Mouse (Mus musculus): ENCODE data around the gene Gm42791. TPM values are rescaled to one million over a fixed set of nuclear protein-coding genes. Genes with fewer than 3 reads are reported as not detected.

Gm42791 gene
- polyA plus RNA-seq, 1 experiment from 2014 or later: 1.3 TPM

DNA sequence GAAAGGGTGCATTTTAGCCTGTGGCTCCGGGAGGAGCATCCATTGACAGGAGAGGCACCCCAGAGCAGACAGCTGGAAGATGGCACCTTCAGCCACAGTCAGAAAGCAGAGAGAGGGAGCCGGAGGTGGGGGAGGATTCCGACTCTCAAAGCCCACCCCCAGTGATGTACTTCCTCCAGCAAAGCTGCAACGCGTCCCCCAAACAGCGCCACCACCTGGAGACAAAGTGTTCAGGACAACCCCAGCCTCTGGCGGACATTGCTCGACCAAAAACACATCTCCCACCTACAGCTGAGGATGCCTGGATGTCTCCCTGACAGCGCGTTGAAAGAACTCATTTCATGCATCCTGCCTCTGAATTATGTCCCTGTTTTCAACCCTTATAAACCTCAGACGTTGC is 52.0 kb downstream of the Gm42791 start:
- Histone ChIP-seq H3K4me3 (ENCODE audit: low read length) (no peak overlapping the region), H3K36me3 (ENCODE audit: control insufficient read depth, insufficient read depth, low read length) (no peaks in the 10 kb centered on the region), H3K9me3 (ENCODE audit: control insufficient read depth, low read length) (peaks cover 3% of the 10 kb centered on the region), H3K27me3 (ENCODE audit: control insufficient read depth, insufficient read depth, low read depth, low read length) (no peaks in the 10 kb centered on the region), H3K4me1 (replicated peaks; ENCODE audit: control insufficient read depth, insufficient read depth, low read length) (0 out of 2 replicates have a peak, but pooled peaks cover 3% of the 10 kb centered on the region), H3K27ac (ENCODE audit: low read length) (no peak overlapping the region), H3K9ac (ENCODE audit: low read length) (no peak overlapping the region), H3K4me2 (ENCODE audit: low read depth, low read length) (no peak overlapping the region)
- WGBS: 78% methylated on average over 11 of the region's 11 CpGs
- ATAC-seq (ENCODE audit: low read depth): no peak

DNA sequence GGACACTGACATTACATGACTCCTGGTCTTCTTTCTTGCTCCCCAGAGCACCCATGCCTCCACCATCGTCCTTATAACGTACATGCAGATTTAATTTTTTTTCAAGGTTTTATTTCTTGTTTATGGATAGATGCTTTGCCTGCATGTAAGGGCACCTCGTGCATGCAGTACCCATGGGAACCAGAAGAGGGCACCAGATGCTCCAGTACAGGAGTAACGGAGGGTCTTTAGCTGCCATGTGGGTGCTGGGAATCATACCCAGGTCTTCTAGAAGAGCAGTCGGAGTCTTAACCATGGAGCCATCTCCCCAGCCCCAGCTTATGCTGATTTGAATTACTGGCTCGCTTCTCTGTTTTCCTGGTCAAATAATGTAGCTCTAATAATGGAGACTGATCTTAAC is 52.6 kb downstream of the Gm42791 start:
- no peak overlapping the region for H3K4me2 ChIP-seq (ENCODE audit: low read depth, low read length)
- H3K36me3 ChIP-seq (ENCODE audit: control insufficient read depth, insufficient read depth, low read length): no peaks in the 10 kb centered on the region
- H3K4me3 ChIP-seq (ENCODE audit: low read length): no peak overlapping the region
- H3K27ac ChIP-seq (ENCODE audit: low read length): no peak overlapping the region
- ATAC-seq (ENCODE audit: low read depth): no peak
- WGBS: 95% methylated on average over 6 of the region's 6 CpGs
- peaks cover 6% of the 10 kb centered on the region for H3K9me3 ChIP-seq (ENCODE audit: control insufficient read depth, low read length)
- H3K9ac ChIP-seq (ENCODE audit: low read length): no peak overlapping the region
- H3K4me1 ChIP-seq (replicated peaks; ENCODE audit: control insufficient read depth, insufficient read depth, low read length): 0 out of 2 replicates have a peak, but pooled peaks cover 3% of the 10 kb centered on the region
- no peaks in the 10 kb centered on the region for H3K27me3 ChIP-seq (ENCODE audit: control insufficient read depth, insufficient read depth, low read depth, low read length)

DNA sequence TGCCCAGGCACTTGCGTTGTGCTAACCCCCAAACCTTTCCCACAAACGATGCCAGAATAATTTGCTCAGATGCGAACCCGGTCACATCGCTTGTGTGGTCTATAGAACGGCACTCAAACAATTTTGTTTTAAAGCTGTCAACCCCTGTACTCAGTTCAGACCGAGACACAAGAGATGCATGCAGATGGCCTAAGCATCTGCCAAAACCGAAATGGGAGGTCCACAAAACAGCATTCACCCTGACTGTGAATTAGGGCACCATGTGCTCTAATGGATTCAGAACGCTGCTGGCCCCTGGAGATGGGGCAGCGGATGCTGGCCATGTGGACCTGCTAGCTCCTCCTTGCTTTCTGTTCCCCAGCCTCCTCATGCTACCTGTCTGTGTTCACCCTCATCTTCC is 53.1 kb downstream of the Gm42791 start:
- no peak overlapping the region for H3K9ac ChIP-seq (ENCODE audit: low read length)
- ATAC-seq (ENCODE audit: low read depth): no peak
- 84% methylated on average over 10 of the region's 10 CpGs for WGBS
- no peaks in the 10 kb centered on the region for H3K36me3 ChIP-seq (ENCODE audit: control insufficient read depth, insufficient read depth, low read length)
- H3K4me1 ChIP-seq (replicated peaks; ENCODE audit: control insufficient read depth, insufficient read depth, low read length): 0 out of 2 replicates have a peak, but pooled peaks cover 3% of the 10 kb centered on the region
- H3K9me3 ChIP-seq (ENCODE audit: control insufficient read depth, low read length): peaks cover 9% of the 10 kb centered on the region
- H3K4me3 ChIP-seq (ENCODE audit: low read length): no peak overlapping the region
- H3K27me3 ChIP-seq (ENCODE audit: control insufficient read depth, insufficient read depth, low read depth, low read length): no peaks in the 10 kb centered on the region
- no peak overlapping the region for H3K27ac ChIP-seq (ENCODE audit: low read length)
- H3K4me2 ChIP-seq (ENCODE audit: low read depth, low read length): no peak overlapping the region

DNA sequence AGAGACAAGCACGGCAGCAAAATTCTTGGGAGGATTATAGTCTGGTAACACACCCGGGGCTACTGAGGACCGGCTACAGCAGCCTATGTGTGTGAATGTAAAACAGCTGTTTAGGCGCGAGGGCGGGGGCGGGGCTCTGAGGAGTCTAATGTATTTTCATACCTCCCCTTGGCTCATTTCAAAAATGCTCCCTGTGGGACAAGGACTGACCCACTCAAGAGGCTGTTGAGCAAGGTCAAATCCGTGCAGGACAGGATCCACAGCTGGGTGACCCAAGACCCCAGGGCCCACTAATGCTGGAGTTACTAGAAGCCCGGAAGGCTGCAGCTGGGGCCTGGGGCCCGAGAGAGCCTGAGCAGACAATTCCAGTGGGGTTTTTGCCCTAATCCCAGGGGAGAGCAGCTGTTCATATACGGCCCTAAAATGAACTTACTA is 55.0 kb downstream of the Gm42791 start:
- Histone ChIP-seq H3K36me3 (ENCODE audit: control insufficient read depth, insufficient read depth, low read length) (no peaks in the 10 kb centered on the region), H3K9ac (ENCODE audit: low read length) (no peak overlapping the region), H3K4me3 (ENCODE audit: low read length) (no peak overlapping the region), H3K4me2 (ENCODE audit: low read depth, low read length) (no peak overlapping the region), H3K9me3 (ENCODE audit: control insufficient read depth, low read length) (peaks cover 11% of the 10 kb centered on the region), H3K27me3 (ENCODE audit: control insufficient read depth, insufficient read depth, low read depth, low read length) (no peaks in the 10 kb centered on the region), H3K27ac (ENCODE audit: low read length) (no peak overlapping the region), H3K4me1 (replicated peaks; ENCODE audit: control insufficient read depth, insufficient read depth, low read length) (0 out of 2 replicates have a peak, but pooled peaks cover 3% of the 10 kb centered on the region)
- WGBS: 52% methylated on average over 11 of the region's 11 CpGs
- peak; percentile 71 for ATAC-seq (ENCODE audit: low read depth)

DNA sequence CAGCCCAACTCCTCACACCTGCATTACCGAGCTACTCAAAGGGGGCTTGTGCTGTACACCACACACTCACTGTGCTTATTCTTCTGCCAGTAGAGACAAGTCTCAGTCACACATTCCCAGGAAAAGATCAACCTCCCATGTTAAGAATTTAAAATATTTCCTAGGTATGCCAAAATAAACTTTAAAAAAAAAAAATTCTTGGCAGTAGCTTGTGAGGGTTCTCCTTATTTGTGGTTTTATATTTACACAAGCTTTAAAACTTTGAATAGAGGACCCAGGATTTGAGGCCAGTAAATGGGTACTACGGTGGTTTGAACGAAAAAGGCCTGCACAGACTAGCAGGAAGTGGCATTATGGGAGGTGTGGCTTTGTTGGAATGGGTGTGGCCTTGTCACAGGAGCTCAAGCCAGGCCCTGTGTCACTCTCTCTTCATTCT is 58.4 kb downstream of the Gm42791 start:
- Histone ChIP-seq H3K9me3 (ENCODE audit: control insufficient read depth, low read length) (peaks cover 8% of the 10 kb centered on the region; the same call in 1 of the 2 replicates), H3K4me2 (ENCODE audit: low read depth, low read length) (no peak overlapping the region), H3K4me1 (replicated peaks; ENCODE audit: control insufficient read depth, insufficient read depth, low read length) (0 out of 2 replicates have a peak, but pooled peaks cover 3% of the 10 kb centered on the region), H3K9ac (ENCODE audit: low read length) (no peak overlapping the region), H3K27ac (ENCODE audit: low read length) (peak overlapping the region; percentile 29), H3K4me3 (ENCODE audit: low read length) (no peak overlapping the region), H3K36me3 (ENCODE audit: control insufficient read depth, insufficient read depth, low read length) (no peaks in the 10 kb centered on the region), H3K27me3 (ENCODE audit: control insufficient read depth, insufficient read depth, low read depth, low read length) (no peaks in the 10 kb centered on the region)
- ATAC-seq (ENCODE audit: low read depth): peak; percentile 35; the same call in 1 of the 2 replicates
- 41% methylated on average over 3 of the region's 3 CpGs for WGBS

DNA sequence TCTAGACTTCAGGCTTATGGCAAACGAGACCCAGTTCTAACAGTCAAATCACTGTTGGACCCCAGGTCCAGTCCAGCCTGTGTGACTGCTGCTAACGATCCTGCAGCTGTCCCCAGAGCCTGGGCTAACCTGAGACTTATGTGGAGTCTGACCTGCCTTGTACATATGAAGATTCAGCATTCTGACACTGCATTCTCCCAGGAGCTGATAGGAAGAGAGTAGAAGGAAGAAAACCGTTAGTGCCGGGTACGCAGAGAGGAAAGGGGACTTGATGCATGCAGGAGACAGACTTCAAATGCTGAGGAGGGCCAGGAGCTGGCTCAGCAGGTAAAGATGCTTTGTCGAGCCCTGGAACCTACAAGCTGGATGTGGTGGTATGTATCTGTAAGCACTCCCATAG is 59.1 kb downstream of the Gm42791 start:
- H3K4me3 ChIP-seq (ENCODE audit: low read length): no peak overlapping the region
- no peak for ATAC-seq (ENCODE audit: low read depth)
- 85% methylated on average over 6 of the region's 6 CpGs for WGBS
- no peaks in the 10 kb centered on the region for H3K27me3 ChIP-seq (ENCODE audit: control insufficient read depth, insufficient read depth, low read depth, low read length)
- peaks cover 8% of the 10 kb centered on the region; the same call in 1 of the 2 replicates for H3K4me1 ChIP-seq (replicated peaks; ENCODE audit: control insufficient read depth, insufficient read depth, low read length)
- H3K27ac ChIP-seq (ENCODE audit: low read length): peak overlapping the region; percentile 29
- H3K9me3 ChIP-seq (ENCODE audit: control insufficient read depth, low read length): peaks cover 8% of the 10 kb centered on the region; the same call in 1 of the 2 replicates
- H3K36me3 ChIP-seq (ENCODE audit: control insufficient read depth, insufficient read depth, low read length): no peaks in the 10 kb centered on the region
- H3K4me2 ChIP-seq (ENCODE audit: low read depth, low read length): no peak overlapping the region
- H3K9ac ChIP-seq (ENCODE audit: low read length): no peak overlapping the region

DNA sequence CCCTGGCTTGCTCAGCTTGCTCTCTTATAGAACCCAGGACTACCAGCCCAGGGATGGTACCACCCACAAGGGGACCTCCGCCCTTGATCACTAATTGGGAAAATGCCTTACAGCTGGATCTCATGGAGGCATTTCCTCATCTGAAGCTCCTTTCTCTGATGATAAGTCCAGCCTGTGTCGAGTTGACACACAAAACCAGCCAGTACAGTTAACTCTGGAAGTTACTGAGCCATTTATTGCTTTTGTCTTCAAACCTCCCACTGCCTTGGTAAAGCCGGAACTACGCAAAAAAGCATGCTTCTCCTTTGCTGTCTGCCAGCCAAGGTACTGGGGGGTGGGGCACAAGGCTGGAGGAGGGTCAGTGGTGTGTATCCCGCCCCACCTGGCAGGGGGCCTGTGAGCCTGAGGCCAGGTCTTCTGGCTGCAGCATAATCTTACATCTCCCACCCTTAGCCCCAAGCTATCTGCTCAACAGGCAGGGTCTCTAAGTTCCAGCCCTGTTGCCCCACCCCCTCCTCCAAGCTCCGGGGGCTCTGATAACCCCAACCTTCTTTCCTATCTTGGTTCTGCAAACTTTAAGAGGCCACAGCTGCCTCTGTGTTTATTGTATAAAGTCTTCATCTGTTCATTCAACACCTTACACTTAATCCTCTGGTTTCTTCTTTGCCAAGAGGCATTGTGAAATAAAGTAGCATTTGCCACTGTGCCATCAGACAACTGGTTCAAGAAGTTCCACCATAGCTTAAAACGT is 59.7 kb downstream of the Gm42791 start:
- no peak overlapping the region for H3K4me3 ChIP-seq (ENCODE audit: low read length)
- H3K4me1 ChIP-seq (replicated peaks; ENCODE audit: control insufficient read depth, insufficient read depth, low read length): peaks cover 7% of the 10 kb centered on the region; the same call in 1 of the 2 replicates
- H3K9me3 ChIP-seq (ENCODE audit: control insufficient read depth, low read length): peaks cover 8% of the 10 kb centered on the region; the same call in 1 of the 2 replicates
- H3K27ac ChIP-seq (ENCODE audit: low read length): peak overlapping the region; percentile 10
- 52% methylated on average over 7 of the region's 7 CpGs for WGBS
- no peak for ATAC-seq (ENCODE audit: low read depth)
- no peaks in the 10 kb centered on the region for H3K36me3 ChIP-seq (ENCODE audit: control insufficient read depth, insufficient read depth, low read length)
- H3K4me2 ChIP-seq (ENCODE audit: low read depth, low read length): no peak overlapping the region
- no peaks in the 10 kb centered on the region for H3K27me3 ChIP-seq (ENCODE audit: control insufficient read depth, insufficient read depth, low read depth, low read length)
- no peak overlapping the region for H3K9ac ChIP-seq (ENCODE audit: low read length)

DNA sequence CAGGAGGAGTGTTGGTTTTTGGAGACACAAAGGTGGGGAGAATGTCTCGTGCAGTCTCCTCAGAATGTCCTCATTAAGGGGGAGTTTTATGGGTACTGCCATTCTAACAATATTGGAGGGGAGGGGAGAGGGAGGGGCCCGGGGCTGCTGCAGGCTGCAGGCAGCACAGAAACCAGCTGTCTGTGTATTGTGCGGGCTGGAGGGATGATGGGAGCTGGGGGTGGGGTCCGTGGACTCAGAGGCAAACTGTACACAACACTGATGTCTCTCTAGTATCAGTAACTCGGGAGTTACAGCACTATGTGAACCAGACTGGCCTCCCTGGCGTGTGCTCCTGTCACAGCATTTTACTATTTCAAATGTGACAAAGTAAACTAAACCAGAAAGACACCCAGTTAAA is 60.5 kb downstream of the Gm42791 start:
- 51% methylated on average over 6 of the region's 6 CpGs for WGBS
- no peak overlapping the region for H3K4me3 ChIP-seq (ENCODE audit: low read length)
- H3K27me3 ChIP-seq (ENCODE audit: control insufficient read depth, insufficient read depth, low read depth, low read length): no peaks in the 10 kb centered on the region
- no peaks in the 10 kb centered on the region for H3K36me3 ChIP-seq (ENCODE audit: control insufficient read depth, insufficient read depth, low read length)
- peaks cover 5% of the 10 kb centered on the region; the same call in 1 of the 2 replicates for H3K4me1 ChIP-seq (replicated peaks; ENCODE audit: control insufficient read depth, insufficient read depth, low read length)
- H3K9ac ChIP-seq (ENCODE audit: low read length): no peak overlapping the region
- H3K27ac ChIP-seq (ENCODE audit: low read length): no peak overlapping the region
- no peak for ATAC-seq (ENCODE audit: low read depth)
- peaks cover 8% of the 10 kb centered on the region; the same call in 1 of the 2 replicates for H3K9me3 ChIP-seq (ENCODE audit: control insufficient read depth, low read length)
- no peak overlapping the region for H3K4me2 ChIP-seq (ENCODE audit: low read depth, low read length)

DNA sequence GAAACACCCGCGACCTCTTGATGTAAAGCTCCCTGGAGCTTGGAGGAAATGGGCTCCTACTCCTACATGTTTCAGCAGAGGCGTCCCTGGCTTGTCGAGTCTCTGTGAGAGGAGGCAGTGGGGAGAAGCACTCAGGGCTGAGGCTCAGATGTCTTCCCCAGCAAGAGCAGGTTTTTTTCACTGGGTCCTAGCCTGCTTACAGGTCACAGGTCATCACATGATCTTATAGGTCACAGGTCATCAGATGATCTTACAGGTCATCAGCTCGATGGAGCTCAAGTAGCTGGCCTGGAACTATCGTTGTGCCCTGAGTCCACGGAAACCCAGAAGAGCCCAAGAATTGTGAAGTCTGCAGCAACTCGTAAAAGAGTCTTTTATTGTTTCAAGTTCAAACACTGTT is 61.2 kb downstream of the Gm42791 start:
- Histone ChIP-seq H3K27ac (ENCODE audit: low read length) (no peak overlapping the region), H3K9me3 (ENCODE audit: control insufficient read depth, low read length) (peaks cover 8% of the 10 kb centered on the region; the same call in 1 of the 2 replicates), H3K4me1 (replicated peaks; ENCODE audit: control insufficient read depth, insufficient read depth, low read length) (peaks cover 9% of the 10 kb centered on the region), H3K36me3 (ENCODE audit: control insufficient read depth, insufficient read depth, low read length) (no peaks in the 10 kb centered on the region), H3K4me3 (ENCODE audit: low read length) (no peak overlapping the region), H3K27me3 (ENCODE audit: control insufficient read depth, insufficient read depth, low read depth, low read length) (no peaks in the 10 kb centered on the region), H3K9ac (ENCODE audit: low read length) (no peak overlapping the region), H3K4me2 (ENCODE audit: low read depth, low read length) (no peak overlapping the region)
- no peak for ATAC-seq (ENCODE audit: low read depth)
- 40% methylated on average over 8 of the region's 8 CpGs for WGBS

Measured in lung, embryonic 16.5 days (tissue).